Mouse (Mus musculus) neural tube, embryonic 10.5 days (tissue): Measurements from ENCODE around the gene 3110001I22Rik.
"Not testable (repeated sequence)": the region's sequence is repeated elsewhere in the genome, so short reads cannot be mapped to it uniquely, and the experiment has no call there.

ENCODE experiments used
- DNase-seq: peaks from one replicate; pipeline ENCODE4 v3.0.0-alpha.2; 2017; ENCODE audit warnings: low spot score; ENCODE audit errors: extremely low spot score

Gene 3110001I22Rik

GRCm38 (mm10) chr16:13671685-13672385, at the start of gene 3110001I22Rik, which contains the start of gene Bfar:
TSS of gene 3110001I22Rik (plus strand) at chr16:13671929.
TSS of gene Bfar (plus strand) at chr16:13671858.
- DNase-seq = peak; percentile 88

DNA sequence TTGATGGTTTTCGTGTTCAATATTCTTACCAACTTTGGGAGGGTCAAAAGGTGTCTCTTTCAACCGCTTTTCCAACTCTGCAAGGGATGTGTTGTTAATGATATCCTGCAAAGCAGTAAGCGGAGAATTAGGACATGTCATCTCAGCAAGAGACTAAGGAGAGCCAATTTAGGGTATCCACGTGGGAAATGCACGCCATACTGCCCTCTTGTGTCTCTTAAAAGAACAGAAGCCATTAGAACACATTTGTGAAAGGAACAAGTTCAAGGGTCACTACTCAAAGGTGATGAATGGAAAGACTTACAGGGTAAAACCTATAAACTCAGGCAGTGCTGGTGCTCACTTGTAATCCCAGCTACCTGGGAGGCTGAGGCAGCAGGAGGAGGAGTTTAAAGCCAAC, 43.4 kb upstream of the 3110001I22Rik start:
- DNase-seq = no peak

DNA sequence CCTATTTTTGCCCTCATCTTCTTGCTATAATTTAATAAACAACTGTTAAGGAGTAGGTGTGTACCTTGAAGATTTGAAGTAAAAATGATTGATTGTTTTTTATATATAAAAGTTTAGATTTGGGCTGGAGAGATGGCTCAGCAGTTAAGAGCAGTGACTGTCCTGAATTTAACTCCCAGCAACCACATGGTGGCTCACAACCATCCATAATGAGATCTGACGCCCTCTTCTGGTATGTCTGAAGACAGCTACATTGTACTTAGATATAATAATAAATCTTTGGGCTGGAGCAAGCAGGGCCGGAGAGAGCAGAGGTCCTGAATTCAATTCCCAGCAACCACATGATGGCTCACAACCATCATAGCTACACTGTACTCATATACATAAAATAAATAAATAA, 33.5 kb upstream of the 3110001I22Rik start:
- not testable (repeated sequence) for DNase-seq

- DNase-seq = no peak
Measured at GRCm38 (mm10) chr16:13639508-13639907, 32.2 kb upstream of the 3110001I22Rik start.

DNA sequence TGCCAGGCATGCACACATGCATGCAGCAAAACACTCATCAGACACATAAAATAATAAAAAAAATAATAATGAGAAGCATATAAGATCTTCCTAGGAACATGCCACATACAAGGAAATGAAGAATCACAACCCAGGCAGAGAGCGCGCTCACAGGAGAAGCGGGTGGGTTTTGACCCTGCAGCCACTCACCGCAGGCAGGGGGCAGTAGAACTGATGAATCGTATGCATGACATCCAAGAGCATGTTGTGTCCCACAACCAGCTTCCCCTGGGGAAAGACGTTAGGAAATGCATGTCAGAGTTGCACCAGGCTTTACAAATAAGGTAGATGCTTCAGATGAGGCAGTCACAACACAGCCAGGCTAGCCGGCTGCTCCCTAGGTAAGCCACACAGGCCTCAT, 31.7 kb upstream of the 3110001I22Rik start:
- no peak for DNase-seq

GRCm38 (mm10) chr16:13644474-13644873, 27.3 kb upstream of the 3110001I22Rik start:
- DNase-seq = no peak

- DNase-seq = no peak
Measured at GRCm38 (mm10) chr16:13645930-13646329, 25.8 kb upstream of the 3110001I22Rik start.

- no peak for DNase-seq
Measured at GRCm38 (mm10) chr16:13658886-13659285, 12.8 kb upstream of the 3110001I22Rik start.

DNA sequence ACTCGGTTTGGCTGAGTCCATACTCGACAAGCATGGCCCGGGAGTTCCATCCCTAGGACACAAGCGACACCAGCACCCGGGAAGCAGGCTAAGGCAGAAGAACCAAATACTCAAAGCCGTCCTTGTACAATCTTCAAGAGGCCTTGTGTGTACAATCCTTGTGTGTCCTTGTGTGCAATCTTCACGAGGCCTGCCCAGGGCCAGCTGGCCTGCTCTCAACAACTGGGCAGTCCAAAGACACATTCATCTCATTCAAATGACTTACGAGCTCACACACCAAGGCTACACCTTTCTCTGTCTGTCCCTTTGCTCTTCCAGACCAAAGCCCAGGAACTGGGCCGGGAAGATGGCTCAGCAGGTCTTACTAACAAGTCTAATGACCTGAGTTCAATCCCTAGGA, 11.0 kb upstream of the 3110001I22Rik start:
- DNase-seq = no peak

GRCm38 (mm10) chr16:13667878-13668343, 3.8 kb upstream of the 3110001I22Rik start, which contains the start of gene Parn:
TSS of gene Parn (minus strand) at chr16:13668170.
- peak; percentile 90 for DNase-seq

DNA sequence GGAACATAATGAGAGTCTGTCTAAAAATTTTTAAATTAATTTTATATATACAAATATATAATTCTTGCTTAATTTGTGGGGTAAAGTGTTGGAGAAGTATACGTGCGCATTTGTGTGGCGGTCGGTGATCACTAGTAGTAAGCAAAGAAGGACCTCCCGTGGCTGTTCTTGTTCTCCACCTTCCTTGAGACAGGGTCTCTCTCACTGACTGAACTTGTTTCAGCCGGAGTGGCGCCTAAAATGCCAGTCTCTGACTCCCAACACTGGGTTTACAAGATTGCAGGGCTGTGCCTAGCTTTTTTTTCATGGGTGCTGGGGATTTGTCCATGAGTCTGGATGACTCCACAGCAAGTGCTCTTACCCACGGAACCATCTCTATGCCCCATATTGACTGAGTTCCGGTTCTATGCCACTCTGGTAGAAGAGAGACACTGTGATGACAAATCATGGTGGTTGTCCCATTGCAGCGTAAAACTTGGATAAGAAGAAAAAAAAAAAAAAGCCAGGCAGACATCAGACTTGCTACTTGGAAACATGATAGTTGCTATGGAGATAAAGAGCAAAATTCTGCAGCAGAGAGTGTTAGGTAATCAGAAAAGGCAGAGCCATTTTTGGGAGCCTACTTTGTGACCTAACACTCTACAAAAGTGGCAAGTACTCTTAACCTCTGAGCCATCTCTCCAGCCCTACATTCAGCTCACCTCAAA, 3.2 kb upstream of the 3110001I22Rik start:
- DNase-seq = no peak

DNA sequence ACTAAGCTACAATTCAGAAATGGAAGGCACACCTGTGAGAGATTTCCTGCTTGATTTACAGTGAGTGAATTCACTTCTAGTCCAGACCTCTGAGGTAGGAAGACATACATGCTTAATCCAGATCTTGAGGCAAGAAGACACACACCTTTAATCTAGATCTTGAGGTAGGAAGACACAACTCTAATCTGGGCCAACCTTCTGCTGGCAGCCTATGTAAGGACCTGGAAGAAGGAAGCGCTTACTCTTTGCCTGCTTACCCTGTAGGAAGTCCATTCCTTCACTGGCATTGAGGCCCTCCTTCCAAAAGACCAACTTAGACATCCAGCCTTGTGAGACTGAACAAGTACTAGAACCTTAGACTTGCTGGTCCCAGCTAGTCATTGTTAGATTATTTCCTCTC, 2.4 kb upstream of the 3110001I22Rik start:
- DNase-seq = no peak

- DNase-seq = not testable (repeated sequence)
Measured at GRCm38 (mm10) chr16:13670896-13671295, 833 bp upstream of the 3110001I22Rik start.

DNA sequence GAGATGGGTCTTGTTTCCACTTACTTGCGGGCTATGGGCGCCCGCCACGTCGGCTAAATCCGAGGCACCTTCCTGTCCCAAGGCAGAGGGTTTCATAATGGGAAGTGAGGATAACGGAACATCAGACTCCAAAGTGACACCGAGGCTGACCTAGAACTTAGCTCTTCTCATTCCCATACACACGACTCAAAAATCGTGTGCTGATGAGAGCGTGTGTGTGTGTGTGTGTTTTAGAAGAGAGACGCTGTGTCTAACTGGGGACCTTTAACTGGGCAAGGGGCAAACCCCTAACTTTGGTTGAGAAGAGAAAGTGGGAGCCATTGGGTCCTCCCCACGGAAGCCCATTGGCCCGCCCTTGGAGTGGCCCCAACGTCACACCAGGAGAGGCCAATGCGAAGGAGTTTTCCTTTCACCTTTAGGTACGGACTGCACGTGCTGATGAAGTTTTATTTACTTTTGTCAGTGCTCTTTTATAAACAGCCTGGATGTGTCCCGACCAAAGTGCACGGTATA, 713 bp downstream of the 3110001I22Rik start:
- no peak for DNase-seq

- no peak for DNase-seq
Measured at GRCm38 (mm10) chr16:13673114-13673513, 1.4 kb downstream of the 3110001I22Rik start.

GRCm38 (mm10) chr16:13674511-13674910, 2.8 kb downstream of the 3110001I22Rik start:
- no peak for DNase-seq

- DNase-seq = no peak
Measured at GRCm38 (mm10) chr16:13678601-13679319, 7.0 kb downstream of the 3110001I22Rik start.

- no peak for DNase-seq
Measured at GRCm38 (mm10) chr16:13698998-13699397, 27.3 kb downstream of the 3110001I22Rik start.

GRCm38 (mm10) chr16:13702184-13702583, 30.5 kb downstream of the 3110001I22Rik start:
- DNase-seq = no peak

DNA sequence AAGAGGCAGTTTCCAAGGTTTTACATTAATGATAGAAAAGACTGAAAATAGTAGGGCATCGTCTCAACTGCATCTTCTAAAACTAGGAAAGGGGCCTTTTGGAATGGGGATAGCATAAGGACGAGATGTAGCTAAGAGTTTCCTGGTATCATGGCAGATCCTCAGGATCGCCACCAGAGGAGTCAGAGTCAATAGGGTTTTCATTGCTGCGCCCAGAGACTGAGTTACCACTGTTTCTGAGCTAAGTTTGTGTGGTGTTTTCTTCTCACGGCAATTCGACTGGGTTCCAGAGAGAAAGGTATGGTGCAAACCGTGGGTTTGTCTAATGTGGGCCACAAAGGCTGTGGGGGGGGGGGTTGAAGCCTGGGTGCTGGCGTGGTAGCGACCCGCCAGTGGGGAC, 32.9 kb downstream of the 3110001I22Rik start:
- no peak for DNase-seq

DNA sequence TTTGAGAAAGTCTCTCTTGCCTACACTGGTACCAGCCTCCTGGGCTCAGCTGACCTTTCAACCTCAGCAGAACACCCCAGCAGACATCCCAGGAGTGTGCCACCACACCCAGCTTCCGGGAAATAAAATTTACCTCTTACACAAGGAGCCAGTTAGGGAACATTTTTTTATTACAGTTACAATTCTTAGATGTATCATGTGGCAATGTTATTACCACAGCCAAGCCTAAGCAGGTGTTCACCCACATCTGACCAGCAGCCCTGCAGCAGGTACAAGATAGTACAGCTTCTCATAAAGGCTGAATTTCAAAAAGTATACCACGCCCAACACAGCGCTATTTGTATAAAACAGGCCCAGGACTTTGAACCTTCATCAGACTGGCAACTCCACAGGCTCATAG, 43.2 kb downstream of the 3110001I22Rik start:
- DNase-seq = no peak
